Mouse (Mus musculus): ENCODE measurements at regions not wholly inside any gene's neighbourhood (a gene's known extent, or its start where the extent isn't known, plus 50 kb on each side); places are given as distances from the start of the nearest gene placed in this dataset.

GRCm38 (mm10) chr2:128511291-128511690 is 79.7 kb upstream of the Spdye4c start:
- Histone ChIP-seq H3K9me3 (ENCODE audit: control insufficient read depth, low read length) (no peaks in the 10 kb centered on the region), H3K4me1 (ENCODE audit: control insufficient read depth, insufficient read depth, low read length) (peaks cover 8% of the 10 kb centered on the region; the same call in 1 of the 2 replicates), H3K27me3 (replicated peaks; ENCODE audit: control insufficient read depth, insufficient read depth, low read length) (no peaks in the 10 kb centered on the region), H3K4me2 (ENCODE audit: low read depth, low read length) (no peak overlapping the region), H3K36me3 (ENCODE audit: control insufficient read depth, insufficient read depth, low read length) (no peaks in the 10 kb centered on the region), H3K4me3 (ENCODE audit: low read depth, low read length) (no peak overlapping the region), H3K27ac (replicated peaks; ENCODE audit: low read depth, low read length) (no peak overlapping the region; the same call in 1 of the 2 replicates), H3K9ac (ENCODE audit: low read depth, low read length) (no peak overlapping the region)
- WGBS = 46% methylated on average over 6 of the region's 6 CpGs
- no peak for ATAC-seq (ENCODE audit: low read depth)
- peak; percentile 52 for DNase-seq (ENCODE audit: low spot score)

- Histone ChIP-seq H3K4me3 (ENCODE audit: low read depth, low read length) (no peak overlapping the region), H3K4me2 (ENCODE audit: low read depth, low read length) (no peak overlapping the region), H3K9me3 (ENCODE audit: control insufficient read depth, low read length) (no peaks in the 10 kb centered on the region), H3K36me3 (ENCODE audit: control insufficient read depth, insufficient read depth, low read length) (no peaks in the 10 kb centered on the region), H3K4me1 (ENCODE audit: control insufficient read depth, insufficient read depth, low read length) (0 out of 2 replicates have a peak, but pooled peaks cover 8% of the 10 kb centered on the region), H3K9ac (ENCODE audit: low read depth, low read length) (no peak overlapping the region), H3K27me3 (replicated peaks; ENCODE audit: control insufficient read depth, insufficient read depth, low read length) (no peaks in the 10 kb centered on the region), H3K27ac (replicated peaks; ENCODE audit: low read depth, low read length) (no peak overlapping the region)
- WGBS = 69% methylated on average over 6 of the region's 6 CpGs
- DNase-seq (ENCODE audit: low spot score) (no peak), ATAC-seq (ENCODE audit: low read depth) (no peak)
These were observed 78.2 kb upstream of the Spdye4c start for GRCm38 (mm10) chr2:128512852-128513251.

- no peak overlapping the region for H3K27ac ChIP-seq (replicated peaks; ENCODE audit: low read depth, low read length)
- no peaks in the 10 kb centered on the region for H3K9me3 ChIP-seq (ENCODE audit: control insufficient read depth, low read length)
- no peak overlapping the region for H3K4me3 ChIP-seq (ENCODE audit: low read depth, low read length)
- WGBS = 70% methylated on average over 17 of the region's 17 CpGs
- 0 out of 2 replicates have a peak, but pooled peaks cover 8% of the 10 kb centered on the region for H3K4me1 ChIP-seq (ENCODE audit: control insufficient read depth, insufficient read depth, low read length)
- ATAC-seq (ENCODE audit: low read depth) (no peak), DNase-seq (ENCODE audit: low spot score) (peak; percentile 18)
- no peak overlapping the region for H3K9ac ChIP-seq (ENCODE audit: low read depth, low read length)
- no peaks in the 10 kb centered on the region for H3K27me3 ChIP-seq (replicated peaks; ENCODE audit: control insufficient read depth, insufficient read depth, low read length)
- H3K4me2 ChIP-seq (ENCODE audit: low read depth, low read length) = no peak overlapping the region
- no peaks in the 10 kb centered on the region for H3K36me3 ChIP-seq (ENCODE audit: control insufficient read depth, insufficient read depth, low read length)
These were observed 76.3 kb upstream of the Spdye4c start for GRCm38 (mm10) chr2:128514463-128515290.

GRCm38 (mm10) chr2:128515701-128516100 is 75.3 kb upstream of the Spdye4c start:
- H3K36me3 ChIP-seq (ENCODE audit: control insufficient read depth, insufficient read depth, low read length) = no peaks in the 10 kb centered on the region
- H3K9ac ChIP-seq (ENCODE audit: low read depth, low read length) = no peak overlapping the region
- no peak overlapping the region for H3K4me3 ChIP-seq (ENCODE audit: low read depth, low read length)
- no peaks in the 10 kb centered on the region for H3K9me3 ChIP-seq (ENCODE audit: control insufficient read depth, low read length)
- peak; percentile 41 for DNase-seq (ENCODE audit: low spot score)
- no peak for ATAC-seq (ENCODE audit: low read depth)
- WGBS = 70% methylated on average over 5 of the region's 5 CpGs
- 0 out of 2 replicates have a peak, but pooled peaks cover 8% of the 10 kb centered on the region for H3K4me1 ChIP-seq (ENCODE audit: control insufficient read depth, insufficient read depth, low read length)
- no peak overlapping the region for H3K27ac ChIP-seq (replicated peaks; ENCODE audit: low read depth, low read length)
- no peaks in the 10 kb centered on the region for H3K27me3 ChIP-seq (replicated peaks; ENCODE audit: control insufficient read depth, insufficient read depth, low read length)
- no peak overlapping the region for H3K4me2 ChIP-seq (ENCODE audit: low read depth, low read length)

GRCm38 (mm10) chr2:128516694-128517093 is 74.3 kb upstream of the Spdye4c start:
- DNase-seq (ENCODE audit: low spot score) (no peak), ATAC-seq (ENCODE audit: low read depth) (no peak)
- no peaks in the 10 kb centered on the region for H3K9me3 ChIP-seq (ENCODE audit: control insufficient read depth, low read length)
- H3K4me1 ChIP-seq (ENCODE audit: control insufficient read depth, insufficient read depth, low read length) = 0 out of 2 replicates have a peak, but pooled peaks cover 3% of the 10 kb centered on the region
- WGBS = 72% methylated on average over 9 of the region's 9 CpGs
- no peak overlapping the region for H3K9ac ChIP-seq (ENCODE audit: low read depth, low read length)
- no peaks in the 10 kb centered on the region for H3K36me3 ChIP-seq (ENCODE audit: control insufficient read depth, insufficient read depth, low read length)
- no peak overlapping the region for H3K4me3 ChIP-seq (ENCODE audit: low read depth, low read length)
- H3K4me2 ChIP-seq (ENCODE audit: low read depth, low read length) = no peak overlapping the region
- no peaks in the 10 kb centered on the region for H3K27me3 ChIP-seq (replicated peaks; ENCODE audit: control insufficient read depth, insufficient read depth, low read length)
- no peak overlapping the region for H3K27ac ChIP-seq (replicated peaks; ENCODE audit: low read depth, low read length)

- 88% methylated on average over 3 of the region's 3 CpGs for WGBS
- no peaks in the 10 kb centered on the region for H3K27me3 ChIP-seq (replicated peaks; ENCODE audit: control insufficient read depth, insufficient read depth, low read length)
- no peak for ATAC-seq (ENCODE audit: low read depth)
- no peak for DNase-seq (ENCODE audit: low spot score)
- H3K4me3 ChIP-seq (ENCODE audit: low read depth, low read length) = no peak overlapping the region
- no peaks in the 10 kb centered on the region for H3K36me3 ChIP-seq (ENCODE audit: control insufficient read depth, insufficient read depth, low read length)
- no peak overlapping the region for H3K4me2 ChIP-seq (ENCODE audit: low read depth, low read length)
- peaks cover 8% of the 10 kb centered on the region for H3K4me1 ChIP-seq (ENCODE audit: control insufficient read depth, insufficient read depth, low read length)
- no peaks in the 10 kb centered on the region for H3K9me3 ChIP-seq (ENCODE audit: control insufficient read depth, low read length)
- H3K9ac ChIP-seq (ENCODE audit: low read depth, low read length) = no peak overlapping the region
- no peak overlapping the region for H3K27ac ChIP-seq (replicated peaks; ENCODE audit: low read depth, low read length)
These were observed 72.9 kb upstream of the Spdye4c start for GRCm38 (mm10) chr2:128518142-128518541.

GRCm38 (mm10) chr2:128521701-128522443 is 69.1 kb upstream of the Spdye4c start:
- Histone ChIP-seq H3K9ac (ENCODE audit: low read depth, low read length) (no peak overlapping the region), H3K4me1 (ENCODE audit: control insufficient read depth, insufficient read depth, low read length) (peaks cover 15% of the 10 kb centered on the region), H3K4me2 (ENCODE audit: low read depth, low read length) (no peak overlapping the region), H3K4me3 (ENCODE audit: low read depth, low read length) (no peak overlapping the region), H3K27ac (replicated peaks; ENCODE audit: low read depth, low read length) (no peak overlapping the region), H3K36me3 (ENCODE audit: control insufficient read depth, insufficient read depth, low read length) (no peaks in the 10 kb centered on the region), H3K9me3 (ENCODE audit: control insufficient read depth, low read length) (no peaks in the 10 kb centered on the region), H3K27me3 (replicated peaks; ENCODE audit: control insufficient read depth, insufficient read depth, low read length) (no peaks in the 10 kb centered on the region)
- ATAC-seq (ENCODE audit: low read depth) (peak; percentile 82), DNase-seq (ENCODE audit: low spot score) (peak; percentile 68)
- 58% methylated on average over 4 of the region's 4 CpGs for WGBS

GRCm38 (mm10) chr2:128523425-128524108 is 67.4 kb upstream of the Spdye4c start:
- Histone ChIP-seq H3K36me3 (ENCODE audit: control insufficient read depth, insufficient read depth, low read length) (no peaks in the 10 kb centered on the region), H3K27me3 (replicated peaks; ENCODE audit: control insufficient read depth, insufficient read depth, low read length) (no peaks in the 10 kb centered on the region), H3K4me3 (ENCODE audit: low read depth, low read length) (no peak overlapping the region), H3K9ac (ENCODE audit: low read depth, low read length) (no peak overlapping the region), H3K9me3 (ENCODE audit: control insufficient read depth, low read length) (no peaks in the 10 kb centered on the region), H3K4me1 (ENCODE audit: control insufficient read depth, insufficient read depth, low read length) (peaks cover 15% of the 10 kb centered on the region), H3K27ac (replicated peaks; ENCODE audit: low read depth, low read length) (peak overlapping the region; percentile 73), H3K4me2 (ENCODE audit: low read depth, low read length) (no peak overlapping the region)
- peak; percentile 55; the same call in 1 of the 2 replicates for ATAC-seq (ENCODE audit: low read depth)
- 42% methylated on average over 4 of the region's 4 CpGs for WGBS
- peak; percentile 81 for DNase-seq (ENCODE audit: low spot score)

Data from embryonic facial prominence, embryonic 14.5 days (tissue).